Mouse (Mus musculus) liver, embryonic 16.5 days (tissue): ENCODE data around the gene Mmp9. TPM values are rescaled to one million over a fixed set of nuclear protein-coding genes. Genes with fewer than 3 reads are reported as not detected.

ENCODE experiments used
- ATAC-seq: fragments of 200-750 bp; cut with Nextera tagmentation; 2 replicates; pipeline ENCODE4 v1.8.0; 2017; ENCODE audit warnings: low read depth, mild to moderate bottlenecking, moderate number of reproducible peaks, moderate library complexity
- H3K27ac ChIP-seq: fragments of 300-500 bp; sonication (generic); 2 replicates; pipeline ENCODE4 v1.5.1; 2014; ENCODE audit warnings: mild to moderate bottlenecking, low read length
- H3K27me3 ChIP-seq: fragments of 300-500 bp; sonication (generic); 2 replicates; pipeline ENCODE4 v1.6.1; 2014; ENCODE audit warnings: low read depth, low read length, mixed read lengths; ENCODE audit not compliant: control insufficient read depth, insufficient read depth
- H3K36me3 ChIP-seq: fragments of 300-500 bp; sonication (generic); 2 replicates; pipeline ENCODE4 v1.6.1; 2014; ENCODE audit warnings: mild to moderate bottlenecking; ENCODE audit not compliant: control insufficient read depth, insufficient read depth
- H3K4me1 ChIP-seq: fragments of 300-500 bp; sonication (generic); 2 replicates; pipeline ENCODE4 v1.6.1; 2014; ENCODE audit warnings: low read depth, low read length, mixed read lengths; ENCODE audit not compliant: control insufficient read depth
- H3K4me2 ChIP-seq: fragments of 300-500 bp; sonication (generic); 2 replicates; pipeline ENCODE4 v1.6.1; 2014; ENCODE audit warnings: low read depth, low read length, mixed read lengths
- H3K4me3 ChIP-seq: fragments of 300-500 bp; sonication (generic); 2 replicates; pipeline ENCODE4 v1.5.1; 2014; ENCODE audit warnings: low read depth, mild to moderate bottlenecking, low read length
- H3K9ac ChIP-seq: fragments of 300-500 bp; sonication (generic); 2 replicates; pipeline ENCODE4 v1.6.1; 2014; ENCODE audit warnings: low read depth, low read length
- H3K9me3 ChIP-seq: fragments of 300-500 bp; sonication (generic); replicated peaks from 2 replicates; pipeline ENCODE4 v1.6.1; 2016; ENCODE audit warnings: low read length; ENCODE audit not compliant: control insufficient read depth
- WGBS: fragments of 180-500 bp; shearing (Covaris S2); extraction: QIAGEN DNeasy Blood & Tissue Kit; methylation state at CpG from one replicate; pipeline ENCODE4 v1.1.7; 2014; ENCODE audit not compliant: insufficient replicate concordance; 5-methylcytosine and 5-hydroxymethylcytosine counted together
- polyA plus RNA-seq: library from polyadenylated mRNA; unstranded; fragments of >200 nt; fragmentation: Nextera tagmentation; extraction: Ambion mirVana; gene quantifications from 2 replicates; pipeline ENCODE4 v1.2.1, GENCODE M21; 2015

Mmp9 gene
- polyA plus RNA-seq, 1 experiment from 2014 or later, result 13.0 TPM

DNA sequence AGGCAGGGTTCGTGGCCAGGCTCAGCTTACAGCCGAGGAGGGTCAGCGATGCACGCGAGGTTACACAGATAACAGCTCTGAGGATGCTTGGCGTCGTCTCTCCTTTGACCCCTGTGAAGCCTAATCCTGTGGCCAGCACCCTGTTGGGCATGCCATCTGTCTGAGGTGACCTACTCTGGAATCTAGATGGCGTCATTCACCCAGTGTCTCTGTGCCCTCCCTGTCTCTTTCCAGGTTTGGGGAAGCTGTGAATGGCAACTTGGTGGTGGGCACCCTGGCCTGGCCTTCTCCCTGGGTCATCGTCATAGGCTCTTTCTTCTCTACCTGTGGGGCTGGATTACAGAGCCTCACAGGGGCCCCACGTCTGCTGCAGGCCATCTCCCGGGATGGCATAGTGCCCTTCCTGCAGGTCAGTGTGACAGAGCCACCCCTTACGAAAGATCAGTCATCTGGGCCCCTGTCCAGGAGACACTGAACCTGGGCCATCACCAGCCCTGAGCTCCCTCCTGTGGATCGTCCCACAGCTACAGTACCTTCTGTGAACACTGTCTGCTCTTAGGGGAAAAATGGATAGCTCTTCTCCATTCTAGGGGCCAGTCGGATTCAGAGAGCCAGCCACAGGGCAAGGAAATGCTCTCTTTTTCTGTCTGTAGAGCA, 45.9 kb downstream of the Mmp9 start:
- ATAC-seq, result no peak
- H3K9ac ChIP-seq, result no peak overlapping the region
- no peak overlapping the region for H3K27ac ChIP-seq
- H3K4me3 ChIP-seq, result no peak overlapping the region
- WGBS, result 54% methylated on average over 14 of the region's 14 CpGs
- no peaks in the 10 kb centered on the region for H3K36me3 ChIP-seq
- no peaks in the 10 kb centered on the region for H3K9me3 ChIP-seq
- no peaks in the 10 kb centered on the region for H3K27me3 ChIP-seq
- H3K4me1 ChIP-seq, result no peaks in the 10 kb centered on the region
- H3K4me2 ChIP-seq, result no peak overlapping the region

DNA sequence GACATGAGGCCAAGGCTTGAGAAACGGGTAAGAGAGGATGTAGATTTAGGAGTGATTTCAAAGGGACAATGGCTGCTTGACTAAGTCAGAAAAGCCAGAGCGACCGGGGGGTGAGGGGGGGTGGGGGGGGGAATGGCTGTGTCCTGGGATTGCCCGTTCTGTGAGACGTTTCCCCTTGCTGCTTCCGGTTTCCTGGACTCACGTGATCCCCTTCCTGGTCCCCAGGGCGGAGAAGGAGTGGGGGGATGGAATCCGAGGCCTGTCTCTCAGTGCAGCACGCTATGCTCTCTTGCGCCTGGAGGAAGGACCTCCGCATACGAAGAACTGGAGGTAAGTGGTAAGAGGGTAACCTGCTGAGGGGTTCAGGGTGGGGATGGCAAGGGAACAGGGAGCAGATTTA, 48.2 kb downstream of the Mmp9 start:
- Histone ChIP-seq H3K36me3 (no peaks in the 10 kb centered on the region), H3K4me2 (no peak overlapping the region), H3K27ac (no peak overlapping the region), H3K4me1 (no peaks in the 10 kb centered on the region), H3K4me3 (no peak overlapping the region), H3K27me3 (no peaks in the 10 kb centered on the region), H3K9me3 (no peaks in the 10 kb centered on the region), H3K9ac (no peak overlapping the region)
- WGBS, result 39% methylated on average over 13 of the region's 13 CpGs
- ATAC-seq, result no peak

DNA sequence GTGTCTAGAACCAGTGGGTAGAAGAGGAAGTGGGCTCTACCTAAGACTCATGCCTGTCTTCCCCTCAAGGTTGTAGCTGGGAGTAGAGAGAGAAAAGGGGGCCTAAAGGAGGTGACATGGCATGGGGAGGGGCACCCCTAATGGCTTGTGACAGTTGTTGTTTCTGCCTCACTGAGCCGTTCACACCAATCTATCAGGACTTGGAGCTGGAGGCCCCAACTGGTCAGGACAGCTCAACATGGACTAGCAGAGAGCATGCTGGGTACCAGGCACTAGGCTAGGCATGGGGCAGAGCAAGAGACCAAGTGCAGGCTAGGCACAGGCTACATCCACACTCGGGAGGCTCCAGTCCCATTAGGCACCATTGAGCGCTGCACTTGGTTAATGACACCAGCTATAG, 50.5 kb downstream of the Mmp9 start:
- Histone ChIP-seq H3K9ac (no peak overlapping the region), H3K4me2 (no peak overlapping the region), H3K27me3 (peaks cover 7% of the 10 kb centered on the region), H3K4me3 (no peak overlapping the region), H3K36me3 (no peaks in the 10 kb centered on the region), H3K4me1 (no peaks in the 10 kb centered on the region), H3K27ac (no peak overlapping the region), H3K9me3 (no peaks in the 10 kb centered on the region)
- no peak for ATAC-seq
- 56% methylated on average over 3 of the region's 3 CpGs for WGBS

DNA sequence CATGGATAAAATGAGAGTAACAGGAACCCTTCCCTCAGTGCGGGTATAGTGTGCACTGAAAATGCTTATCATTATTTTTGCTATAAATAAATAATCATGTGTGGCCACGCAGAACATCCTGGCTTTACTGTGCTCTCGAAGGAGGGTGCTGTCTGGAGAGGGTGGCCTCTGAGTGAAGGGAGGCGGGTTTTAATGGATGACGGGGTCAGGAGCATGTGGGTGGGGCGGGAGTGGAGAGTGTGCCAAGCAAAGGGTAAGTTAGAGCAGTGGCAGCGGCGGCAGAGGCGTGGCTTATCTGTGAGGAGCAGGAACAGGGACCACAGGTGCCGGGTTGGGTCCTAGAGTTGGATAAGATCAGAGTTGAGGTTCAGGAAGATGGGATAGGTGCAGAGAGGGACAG, 51.2 kb downstream of the Mmp9 start:
- no peaks in the 10 kb centered on the region for H3K4me1 ChIP-seq
- WGBS, result 20% methylated on average over 10 of the region's 10 CpGs
- ATAC-seq, result peak; percentile 24; the same call in 1 of the 2 replicates
- H3K9ac ChIP-seq, result no peak overlapping the region
- H3K4me2 ChIP-seq, result no peak overlapping the region
- H3K36me3 ChIP-seq, result no peaks in the 10 kb centered on the region
- H3K9me3 ChIP-seq, result no peaks in the 10 kb centered on the region
- no peak overlapping the region for H3K27ac ChIP-seq
- no peak overlapping the region for H3K4me3 ChIP-seq
- H3K27me3 ChIP-seq, result peaks cover 14% of the 10 kb centered on the region

DNA sequence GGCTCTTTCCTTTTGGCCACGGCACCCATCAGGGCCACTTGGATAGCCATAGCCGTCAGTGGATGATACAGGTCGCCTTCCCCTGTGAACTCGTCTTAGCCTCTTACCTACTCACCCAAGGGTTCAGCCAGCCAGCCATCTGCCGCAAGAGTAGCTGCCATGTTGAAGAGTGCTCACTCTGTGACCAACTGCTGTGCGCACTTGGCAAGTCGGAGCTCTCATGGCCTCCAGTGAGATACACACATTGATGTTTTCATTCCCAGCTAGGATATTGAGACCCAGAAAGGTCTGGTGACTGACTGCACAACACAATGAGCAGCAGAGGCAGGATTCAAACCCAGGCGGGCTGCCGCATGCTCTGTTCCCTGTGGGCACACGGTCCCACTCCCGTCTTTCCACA, 53.6 kb downstream of the Mmp9 start:
- H3K9ac ChIP-seq, result no peak overlapping the region
- H3K4me2 ChIP-seq, result no peak overlapping the region
- no peak for ATAC-seq
- H3K27me3 ChIP-seq, result peaks cover 35% of the 10 kb centered on the region
- no peaks in the 10 kb centered on the region; the same call in 1 of the 2 replicates for H3K4me1 ChIP-seq
- no peaks in the 10 kb centered on the region for H3K9me3 ChIP-seq
- H3K4me3 ChIP-seq, result no peak overlapping the region
- 75% methylated on average over 11 of the region's 11 CpGs for WGBS
- no peaks in the 10 kb centered on the region for H3K36me3 ChIP-seq
- H3K27ac ChIP-seq, result no peak overlapping the region

DNA sequence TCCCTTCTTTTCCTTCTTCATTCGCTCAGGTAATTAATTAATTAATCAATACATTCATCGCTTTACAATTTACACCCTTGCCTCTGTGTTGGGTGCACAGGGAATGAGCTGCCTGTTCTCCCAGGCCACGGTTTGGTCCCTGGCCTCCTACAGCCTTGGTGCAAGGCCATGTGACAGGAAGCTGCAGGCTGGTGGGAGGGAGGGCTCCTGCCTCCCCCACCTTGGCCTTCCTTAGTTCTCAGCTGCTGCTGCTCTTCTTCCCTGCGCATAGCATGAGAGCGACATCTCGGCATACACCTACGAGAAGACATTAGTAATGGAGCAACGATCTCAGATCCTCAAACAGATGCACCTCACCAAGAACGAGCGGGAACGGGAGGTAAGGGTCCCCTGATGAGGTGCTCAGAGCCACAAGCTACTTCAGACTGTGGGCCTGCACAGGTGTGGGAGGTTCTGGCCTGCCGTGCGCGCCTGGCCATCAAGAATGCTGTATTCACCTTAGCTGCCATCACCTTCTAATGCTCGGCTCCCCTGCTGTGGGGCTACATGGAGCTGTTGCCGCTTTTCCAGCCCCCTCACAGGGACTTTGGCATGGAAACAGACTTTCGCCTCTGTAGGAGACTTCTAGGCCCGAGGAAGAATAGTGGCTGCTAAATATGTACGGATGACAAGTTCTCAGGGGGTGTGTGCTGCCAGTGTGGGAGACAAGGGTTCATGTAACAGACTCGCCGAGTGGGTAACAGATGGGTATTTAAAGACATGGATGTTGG, 54.3 kb downstream of the Mmp9 start:
- Histone ChIP-seq H3K9ac (no peak overlapping the region), H3K4me3 (no peak overlapping the region), H3K9me3 (no peaks in the 10 kb centered on the region), H3K4me1 (no peaks in the 10 kb centered on the region; the same call in 1 of the 2 replicates), H3K36me3 (no peaks in the 10 kb centered on the region), H3K4me2 (no peak overlapping the region), H3K27me3 (peaks cover 35% of the 10 kb centered on the region), H3K27ac (no peak overlapping the region)
- 50% methylated on average over 21 of the region's 21 CpGs for WGBS
- ATAC-seq, result no peak

DNA sequence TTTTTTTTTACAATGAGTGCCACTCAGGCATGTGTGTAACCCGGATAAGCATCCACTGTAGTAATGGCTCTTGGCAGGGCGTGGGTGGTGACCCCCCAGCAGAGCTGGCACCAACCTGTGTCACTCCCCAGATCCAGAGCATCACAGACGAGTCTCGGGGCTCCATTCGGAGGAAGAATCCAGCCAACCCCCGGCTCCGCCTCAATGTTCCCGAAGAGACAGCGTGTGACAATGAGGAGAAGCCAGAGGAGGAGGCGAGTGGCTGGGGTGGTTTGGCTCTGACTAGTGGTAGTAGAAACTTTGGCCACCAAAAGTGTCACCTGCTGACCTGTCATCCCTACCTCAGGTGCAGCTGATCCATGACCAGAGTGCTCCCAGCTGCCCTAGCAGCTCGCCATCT, 55.4 kb downstream of the Mmp9 start:
- H3K36me3 ChIP-seq, result peaks cover under 1% of the 10 kb centered on the region; the same call in 1 of the 2 replicates
- no peak overlapping the region for H3K4me2 ChIP-seq
- no peaks in the 10 kb centered on the region for H3K9me3 ChIP-seq
- H3K9ac ChIP-seq, result no peak overlapping the region
- H3K27ac ChIP-seq, result no peak overlapping the region
- ATAC-seq, result no peak
- 59% methylated on average over 11 of the region's 11 CpGs for WGBS
- peaks cover 35% of the 10 kb centered on the region for H3K27me3 ChIP-seq
- H3K4me1 ChIP-seq, result no peaks in the 10 kb centered on the region; the same call in 1 of the 2 replicates
- no peak overlapping the region for H3K4me3 ChIP-seq

DNA sequence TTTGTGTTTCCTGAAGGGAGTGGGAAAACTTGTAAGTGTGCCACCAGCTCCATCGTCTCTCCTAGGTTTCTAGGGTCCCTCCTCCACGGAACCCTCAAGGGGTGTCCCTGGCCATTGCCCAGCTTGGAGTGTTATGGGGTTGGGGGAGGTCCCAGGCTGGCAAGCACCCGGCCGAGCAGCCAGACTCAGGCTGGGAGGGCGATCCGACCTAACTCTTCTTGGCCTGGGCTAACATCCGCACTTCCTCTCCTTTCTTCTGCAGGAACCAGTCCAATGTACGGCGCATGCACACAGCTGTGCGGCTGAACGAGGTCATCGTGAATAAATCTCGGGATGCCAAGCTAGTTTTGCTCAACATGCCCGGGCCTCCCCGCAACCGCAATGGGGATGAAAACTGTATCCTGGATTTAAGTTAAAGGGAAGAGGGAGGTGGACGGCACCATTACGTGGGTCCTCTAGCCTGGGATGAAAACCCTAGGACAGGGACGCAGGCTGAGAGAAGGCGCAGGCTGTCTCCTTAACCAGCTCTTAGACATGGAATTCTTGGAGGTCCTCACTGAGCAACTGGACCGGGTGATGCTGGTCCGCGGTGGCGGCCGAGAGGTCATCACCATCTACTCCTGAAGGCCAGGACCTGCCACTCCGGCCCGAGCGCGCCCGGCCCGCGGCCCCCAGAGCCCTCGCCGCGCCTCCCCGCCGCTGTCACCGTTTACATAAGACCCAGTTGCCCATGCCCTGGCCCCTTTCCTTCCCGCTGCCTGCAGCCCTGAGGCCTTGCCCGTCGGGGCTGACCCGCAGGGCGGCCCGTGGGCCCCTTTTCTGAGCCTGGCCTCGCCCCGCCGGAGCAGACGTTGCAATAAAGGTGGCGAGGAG, 56.5 kb downstream of the Mmp9 start:
- 7% methylated on average over 49 of the region's 49 CpGs for WGBS
- peak overlapping the region; percentile 39 for H3K4me3 ChIP-seq
- H3K9ac ChIP-seq, result no peak overlapping the region
- H3K36me3 ChIP-seq, result peaks cover 9% of the 10 kb centered on the region
- H3K4me1 ChIP-seq, result no peaks in the 10 kb centered on the region; the same call in 1 of the 2 replicates
- H3K9me3 ChIP-seq, result no peaks in the 10 kb centered on the region
- H3K27ac ChIP-seq, result no peak overlapping the region
- H3K4me2 ChIP-seq, result peak overlapping the region; percentile 56
- H3K27me3 ChIP-seq, result peaks cover 35% of the 10 kb centered on the region
- ATAC-seq, result no peak
